Mouse (Mus musculus) CH12.LX (cell line): ENCODE measurements around the gene Gpat3. TPM values are rescaled to one million over a fixed set of nuclear protein-coding genes. Genes with fewer than 3 reads are reported as not detected.

Experiments used
- DNase-seq: peaks from one replicate; pipeline ENCODE4 v3.0.0-alpha.2; 2013; ENCODE audit errors: extremely low read depth
- H3K27ac ChIP-seq: 2 replicates; pipeline ENCODE4 v1.5.1; 2012; ENCODE audit warnings: low read depth, mild to moderate bottlenecking, control low read depth, moderate library complexity; ENCODE audit not compliant: insufficient read depth
- H3K27me3 ChIP-seq: replicated peaks from 2 replicates; pipeline ENCODE3; 2012; ENCODE audit warnings: inconsistent platforms
- H3K36me3 ChIP-seq, 2 experiments: replicated peaks in 1 of 2; 2 replicates each; pipeline versions ENCODE3 to v1.6.1; 2012; ENCODE audit warnings: inconsistent platforms in 1 of 2, low read length in 1 of 2, mild to moderate bottlenecking in 1 of 2, mixed read lengths in 1 of 2, moderate library complexity in 1 of 2; ENCODE audit not compliant: control insufficient read depth in 1 of 2, insufficient read depth in 1 of 2
- H3K4me1 ChIP-seq, 2 experiments: 2 replicates each; pipeline ENCODE4 v1.6.1; 2012; ENCODE audit warnings: inconsistent platforms in 1 of 2, moderate library complexity in 1 of 2; ENCODE audit not compliant: insufficient read depth in 2 of 2, control insufficient read depth in 1 of 2
- H3K4me2 ChIP-seq: 2 replicates; pipeline ENCODE4 v1.6.1; 2012; ENCODE audit warnings: low read depth, mild to moderate bottlenecking, control low read depth; ENCODE audit not compliant: poor library complexity, insufficient read depth, severe bottlenecking
- H3K4me3 ChIP-seq, 3 experiments: fragments of 150-350 bp in 1 of 3; sonication (generic) in 1 of 3; replicated peaks in 1 of 3; 2 replicates each; pipeline versions ENCODE3 to v1.5.1; 2011 to 2012; ENCODE audit warnings: low read depth in 2 of 3, low read length in 2 of 3, mild to moderate bottlenecking in 2 of 3, moderate library complexity in 2 of 3, control low read depth in 1 of 3, improper control_type of control experiment in 1 of 3, inconsistent platforms in 1 of 3, mixed read lengths in 1 of 3; ENCODE audit not compliant: poor library complexity in 1 of 3
- H3K79me2 ChIP-seq: replicated peaks from 2 replicates; pipeline ENCODE4 v1.6.1; 2012; ENCODE audit warnings: mild to moderate bottlenecking, moderate library complexity; ENCODE audit not compliant: control insufficient read depth, poor library complexity, insufficient read depth, severe bottlenecking; ENCODE audit errors: extremely low read depth
- H3K9ac ChIP-seq: 2 replicates; pipeline ENCODE4 v1.6.1; 2012; ENCODE audit warnings: low read depth, mild to moderate bottlenecking, control low read depth, moderate library complexity; ENCODE audit not compliant: insufficient read depth
- H3K9me3 ChIP-seq: replicated peaks from 2 replicates; pipeline ENCODE3; 2012; ENCODE audit warnings: low read length, inconsistent platforms, mixed read lengths
- CHD2 ChIP-seq: IDR thresholded peaks from 2 replicates; pipeline ENCODE4 v1.6.1; 2011; ENCODE audit warnings: low read length, improper control_type of control experiment
- E2F4 ChIP-seq: IDR thresholded peaks from 2 replicates; pipeline ENCODE4 v1.6.1; 2011; ENCODE audit warnings: low read depth, low read length, improper control_type of control experiment; ENCODE audit not compliant: insufficient replicate concordance
- ELF1 ChIP-seq: IDR thresholded peaks from 2 replicates; pipeline ENCODE4 v1.6.1; 2014; ENCODE audit warnings: low read depth, mild to moderate bottlenecking, inconsistent platforms, low read length, improper control_type of control experiment
- EP300 ChIP-seq: IDR thresholded peaks from 2 replicates; pipeline ENCODE4 v1.6.1; 2011; ENCODE audit warnings: low read length, improper control_type of control experiment
- GABPA ChIP-seq: IDR thresholded peaks from 2 replicates; pipeline ENCODE4 v1.6.1; 2012; ENCODE audit warnings: low read depth, low read length, improper control_type of control experiment, inconsistent platforms; ENCODE audit not compliant: insufficient replicate concordance
- IRF4 ChIP-seq: IDR thresholded peaks from 2 replicates; pipeline ENCODE4 v1.6.1; 2014; ENCODE audit warnings: low read depth, mild to moderate bottlenecking, inconsistent platforms, low read length, improper control_type of control experiment
- JUN ChIP-seq: IDR thresholded peaks from 2 replicates; pipeline ENCODE4 v1.6.1; 2011; ENCODE audit warnings: low read depth, mild to moderate bottlenecking, low read length, improper control_type of control experiment, moderate library complexity; ENCODE audit not compliant: insufficient read depth
- JUND ChIP-seq: conservative IDR thresholded peaks from 2 replicates; pipeline ENCODE4 v1.6.1; 2011; ENCODE audit warnings: low read depth, low read length, improper control_type of control experiment
- KAT2A ChIP-seq: IDR thresholded peaks from 2 replicates; pipeline ENCODE4 v1.6.1; 2012; ENCODE audit warnings: low read length, improper control_type of control experiment, inconsistent platforms; ENCODE audit not compliant: insufficient replicate concordance
- MAFK ChIP-seq: IDR thresholded peaks from 2 replicates; pipeline ENCODE4 v1.6.1; 2011; ENCODE audit warnings: low read length, improper control_type of control experiment; ENCODE audit not compliant: insufficient replicate concordance
- MAZ ChIP-seq: IDR thresholded peaks from 2 replicates; pipeline ENCODE4 v1.6.1; 2012; ENCODE audit warnings: low read depth, mild to moderate bottlenecking, inconsistent platforms, low read length, improper control_type of control experiment, moderate library complexity
- MEF2A ChIP-seq: IDR thresholded peaks from 2 replicates; pipeline ENCODE4 v1.6.1; 2014; ENCODE audit warnings: low read depth, mild to moderate bottlenecking, inconsistent platforms, low read length, improper control_type of control experiment, borderline replicate concordance
- MYC ChIP-seq: IDR thresholded peaks from 2 replicates; pipeline ENCODE4 v1.6.1; 2011; ENCODE audit warnings: low read depth, mild to moderate bottlenecking, improper control_type of control experiment, low read length
- NELFE ChIP-seq: IDR thresholded peaks from 2 replicates; pipeline ENCODE4 v1.6.1; 2011; ENCODE audit warnings: low read depth, low read length, improper control_type of control experiment
- POLR2A ChIP-seq: IDR thresholded peaks from 2 replicates; pipeline ENCODE4 v1.6.1; 2011; ENCODE audit warnings: low read depth, mild to moderate bottlenecking, improper control_type of control experiment, low read length
- POLR2AphosphoS2 ChIP-seq: IDR thresholded peaks from 2 replicates; pipeline ENCODE4 v1.6.1; 2011; ENCODE audit warnings: low read depth, low read length, improper control_type of control experiment
- SIN3A ChIP-seq: IDR thresholded peaks from 2 replicates; pipeline ENCODE4 v1.6.1; 2012; ENCODE audit warnings: low read length, improper control_type of control experiment, inconsistent platforms
- SMC3 ChIP-seq: IDR thresholded peaks from 2 replicates; pipeline ENCODE4 v1.6.1; 2011; ENCODE audit warnings: low read depth, low read length, improper control_type of control experiment
- TCF12 ChIP-seq: IDR thresholded peaks from 2 replicates; pipeline ENCODE4 v1.6.1; 2014; ENCODE audit warnings: low read depth, mild to moderate bottlenecking, inconsistent platforms, low read length, improper control_type of control experiment
- USF2 ChIP-seq: conservative IDR thresholded peaks from 2 replicates; pipeline ENCODE4 v1.6.1; 2011; ENCODE audit warnings: low read depth, low read length, improper control_type of control experiment
- ZKSCAN1 ChIP-seq: IDR thresholded peaks from 2 replicates; pipeline ENCODE4 v1.6.1; 2012; ENCODE audit warnings: low read depth, inconsistent platforms, low read length, improper control_type of control experiment, borderline replicate concordance
- ZMIZ1 ChIP-seq: IDR thresholded peaks from 2 replicates; pipeline ENCODE4 v1.6.1; 2012; ENCODE audit warnings: low read depth, mild to moderate bottlenecking, inconsistent platforms, low read length, improper control_type of control experiment
- dilution Hi-C: fragments of 300-500 bp; cut with MboI; formaldehyde crosslinking; loops from 2 replicates; pipeline ENCODE4 v1.14.3; 2020; ENCODE audit warnings: low sequenced_read_pairs; ENCODE audit not compliant: extremely low pct_unique_long_range_greater_than_20kb, extremely low pct_ligation_motif_present
- in situ Hi-C: fragments of 300-500 bp; cut with MboI; formaldehyde crosslinking; loops from 3 replicates; pipeline ENCODE4 v1.14.3; 2019; ENCODE audit warnings: low sequenced_read_pairs, low pct_ligation_motif_present, low pct_unique_long_range_greater_than_20kb, mixed read lengths
- polyA plus RNA-seq: library from polyadenylated mRNA; unstranded; fragments of >175 nt; gene quantifications from 2 replicates; pipeline ENCODE4 v1.2.1, GENCODE M21; 2012; ENCODE audit warnings: low read depth; ENCODE audit not compliant: insufficient read length
- total RNA-seq, 2 experiments: library from RNA; depleted of rRNA; stranded (reverse); fragments of 300-350 nt in 1 of 2; fragments of >200 nt in 1 of 2; gene quantifications; 2 replicates each; pipeline ENCODE4 v1.2.3; 2012 to 2014

The Gpat3 gene
- total and polyA plus RNA-seq, 3 experiments = 0.68 to 1.5 (median 1.2) TPM

DNA sequence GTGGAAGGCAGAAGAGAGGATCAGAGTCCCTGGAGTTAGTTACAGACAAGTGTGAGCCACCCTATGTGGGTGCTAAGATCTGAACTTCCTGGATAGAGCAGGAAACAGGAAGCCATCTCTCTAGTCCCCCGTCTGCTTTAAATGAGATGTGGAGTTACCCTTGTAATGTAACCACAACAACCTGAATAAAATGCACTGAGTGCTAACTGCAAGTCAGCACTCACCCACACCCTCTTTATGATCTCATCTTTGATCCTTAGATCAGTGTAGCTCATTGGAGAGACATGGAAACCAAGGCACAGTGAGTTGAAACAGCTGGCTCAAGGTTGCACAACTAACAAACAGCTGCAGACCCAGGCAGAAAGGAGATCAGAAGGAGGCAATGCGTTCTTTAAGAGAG, 84.2 kb downstream of the Gpat3 start:
- no peaks in the 10 kb centered on the region for H3K36me3 ChIP-seq
- in situ Hi-C loops = no loop called here
- no peak for TF ChIP-seq JUND
- TF ChIP-seq POLR2AphosphoS2 = no peak
- TF ChIP-seq CHD2 = no peak
- no peak for TF ChIP-seq EP300
- TF ChIP-seq TCF12 = no peak
- no peak for TF ChIP-seq NELFE
- no peak for TF ChIP-seq JUN
- no peak for TF ChIP-seq MAZ
- no peak for TF ChIP-seq IRF4
- no peak for TF ChIP-seq SMC3
- no peak for TF ChIP-seq USF2
- no peak for TF ChIP-seq MAFK
- TF ChIP-seq GABPA = no peak
- no peak for TF ChIP-seq MEF2A
- no peak for TF ChIP-seq ZMIZ1
- TF ChIP-seq ZKSCAN1 = no peak
- no peak for TF ChIP-seq POLR2A
- dilution Hi-C loops = no loop called here
- H3K79me2 ChIP-seq = no peaks in the 10 kb centered on the region
- H3K27me3 ChIP-seq = no peaks in the 10 kb centered on the region
- no peak overlapping the region for H3K4me2 ChIP-seq
- no peak for DNase-seq
- H3K4me3 ChIP-seq = no peak overlapping the region
- no peak overlapping the region for H3K9ac ChIP-seq
- no peak overlapping the region for H3K27ac ChIP-seq
- H3K4me1 ChIP-seq = no peaks in the 10 kb centered on the region
- no peaks in the 10 kb centered on the region for H3K9me3 ChIP-seq

DNA sequence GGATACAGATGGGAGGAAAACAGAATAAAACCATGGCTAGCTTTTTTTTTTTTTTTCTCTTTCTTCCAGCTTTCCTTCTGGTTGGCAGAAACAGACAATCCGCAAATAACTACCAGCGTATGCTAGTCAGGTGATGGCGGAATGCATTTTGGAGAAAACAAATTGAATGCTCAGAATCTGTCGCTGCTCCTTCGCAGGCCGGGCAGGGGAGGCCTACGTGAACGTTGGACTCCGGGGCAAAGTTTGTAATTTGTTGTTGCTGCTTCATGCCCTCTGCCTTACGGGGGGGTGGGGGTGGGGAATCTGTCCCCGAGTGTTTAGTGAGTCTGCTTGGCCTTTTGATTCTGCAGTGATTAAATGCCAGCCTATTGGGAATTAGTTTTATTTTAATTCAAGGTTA, 98.2 kb downstream of the Gpat3 start:
- no peaks in the 10 kb centered on the region for H3K79me2 ChIP-seq
- DNase-seq = no peak
- H3K36me3 ChIP-seq = no peaks in the 10 kb centered on the region
- no peak overlapping the region for H3K27ac ChIP-seq
- H3K9ac ChIP-seq = no peak overlapping the region
- no peaks in the 10 kb centered on the region for H3K4me1 ChIP-seq
- in situ Hi-C loops = no loop called here
- H3K27me3 ChIP-seq = no peaks in the 10 kb centered on the region
- dilution Hi-C loops = no loop called here
- H3K4me3 ChIP-seq = no peak overlapping the region
- TF ChIP-seq MYC (no peak), JUND (no peak), SIN3A (no peak), GABPA (no peak), ZMIZ1 (no peak), MEF2A (no peak), E2F4 (no peak), NELFE (no peak), KAT2A (no peak), ELF1 (no peak), POLR2AphosphoS2 (no peak)
- no peaks in the 10 kb centered on the region for H3K9me3 ChIP-seq
- no peak overlapping the region for H3K4me2 ChIP-seq
